ENCODE assay signal across 16 mouse cellular contexts in the genomic region with DNA sequence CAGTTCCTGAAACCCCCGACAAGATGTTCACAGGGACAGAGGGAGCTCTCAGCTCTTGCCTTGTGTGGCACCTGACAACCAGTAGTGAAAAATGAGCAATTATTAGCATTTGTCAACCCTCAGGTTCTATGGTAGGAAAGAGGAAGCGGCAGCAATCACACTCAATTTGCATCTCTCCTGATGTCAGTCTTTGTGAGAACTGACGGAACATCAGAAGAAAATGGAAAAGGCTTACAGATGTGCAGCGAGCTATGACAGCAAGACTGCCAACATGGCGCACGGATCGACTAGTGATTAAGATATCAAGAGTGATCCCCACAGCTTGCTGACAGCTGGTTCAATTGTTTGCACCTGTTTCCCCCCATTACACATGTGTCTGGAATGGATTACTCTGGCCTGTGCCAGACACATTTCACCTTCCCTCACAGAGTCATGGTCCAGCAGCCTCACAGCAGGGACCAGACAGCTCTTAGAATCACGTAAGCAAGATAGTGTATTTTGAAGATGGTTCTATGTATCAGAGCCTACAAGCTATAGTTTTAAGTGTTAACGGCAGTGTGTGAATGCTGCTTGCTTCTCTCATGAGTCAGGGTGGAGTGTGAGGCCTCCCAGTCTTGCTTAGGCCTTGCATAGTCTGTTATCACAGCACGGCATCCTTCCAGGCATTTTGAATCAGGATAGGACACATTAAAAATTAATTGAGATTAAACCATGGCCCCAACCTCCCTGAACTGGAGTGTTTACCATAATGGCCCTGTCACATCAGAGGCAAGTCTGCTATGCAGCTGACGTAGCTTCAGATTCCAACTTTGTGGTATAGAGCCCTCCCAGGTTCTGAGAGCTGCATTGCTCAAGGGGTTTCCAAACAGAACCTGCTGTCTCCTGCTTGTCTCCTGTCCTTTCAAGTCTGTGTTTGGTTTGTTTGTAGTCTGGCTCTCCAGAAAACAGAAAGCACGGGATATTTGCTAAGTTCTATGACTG.
DNase-seq lines count a peak whose midpoint lies in the region; ATAC-seq and TF ChIP-seq lines count a peak whose summit lies in the region.
"Had no signal": no experiment of that assay in that cellular context is flagged by ENCODE, and none has a peak within 500 bp of the region (broad histone marks: within the 10 kb centered on the region; RNA-seq: fewer than 3 reads in every experiment).

No protein-coding gene starts in this region.

- WGBS in forebrain, postnatal 0 days: 66% methylated on average over 12 of the region's 12 CpGs
- 48% methylated on average over 12 of the region's 12 CpGs for WGBS in limb, embryonic 12.5 days

- H3K27ac ChIP-seq in forebrain, postnatal 0 days (ENCODE audit: low read depth, low read length): no peak overlapping the region
- no peak overlapping the region for H3K27ac ChIP-seq in limb, embryonic 12.5 days
- H3K27ac ChIP-seq: embryonic facial prominence, embryonic 13.5 days; liver, embryonic 13.5 days; stomach, postnatal 0 days had no signal

- DNase-seq in embryo, embryonic 10.5 days (ENCODE audit: low spot score): peak; percentile 59
- no peak for DNase-seq in forebrain, postnatal 0 days
- no peak for DNase-seq in frontal cortex, postnatal 25 days (ENCODE audit: low spot score in 2 of 2)
- no peak for DNase-seq in lung, adult 18-20 months
- no peak for DNase-seq in adrenal gland, postnatal 14 days
- DNase-seq in right cerebral cortex, postnatal 36 days (ENCODE audit: low spot score in 2 of 2): no peak
- DNase-seq: adrenal gland, postnatal 36 days; cerebellum, adult 11-12 months; kidney, postnatal 10 days; liver, embryonic 13.5 days had no signal

- no peaks in the 10 kb centered on the region for H3K27me3 ChIP-seq in forebrain, postnatal 0 days (ENCODE audit: insufficient read depth, low read length)
- H3K27me3 ChIP-seq in limb, embryonic 12.5 days: peaks cover 14% of the 10 kb centered on the region
- H3K27me3 ChIP-seq in myocyte (ENCODE audit: control insufficient read depth, insufficient read depth, insufficient read length): no peaks in the 10 kb centered on the region
- H3K27me3 ChIP-seq: embryonic facial prominence, embryonic 13.5 days; heart, embryonic 12.5 days; liver, embryonic 13.5 days had no signal

- TF ChIP-seq POLR2A in myocyte (IDR thresholded peaks at IDR 0.05; ENCODE audit: insufficient read length, low read depth): no peak

- no peaks in the 10 kb centered on the region for H3K9me3 ChIP-seq in forebrain, postnatal 0 days (ENCODE audit: low read length)
- no peaks in the 10 kb centered on the region for H3K9me3 ChIP-seq in limb, embryonic 12.5 days
- H3K9me3 ChIP-seq: embryonic facial prominence, embryonic 13.5 days; heart, embryonic 12.5 days; liver, embryonic 13.5 days had no signal

- no peak overlapping the region for H3K9ac ChIP-seq in forebrain, postnatal 0 days
- no peak overlapping the region for H3K9ac ChIP-seq in limb, embryonic 12.5 days (replicated peaks)
- H3K9ac ChIP-seq: embryonic facial prominence, embryonic 13.5 days; heart, embryonic 12.5 days; liver, embryonic 13.5 days had no signal

- no peaks in the 10 kb centered on the region for H3K4me1 ChIP-seq in forebrain, postnatal 0 days (ENCODE audit: insufficient read depth)
- 0 out of 2 replicates have a peak, but pooled peaks cover 15% of the 10 kb centered on the region for H3K4me1 ChIP-seq in limb, embryonic 12.5 days (replicated peaks)
- H3K4me1 ChIP-seq: heart, embryonic 12.5 days; liver, embryonic 13.5 days had no signal

- no peaks in the 10 kb centered on the region for H3K79me2 ChIP-seq in myocyte (ENCODE audit: control insufficient read depth, insufficient read depth)

- ATAC-seq in forebrain, postnatal 0 days: peak; percentile 50; the same call in 1 of the 2 replicates
- peak; percentile 71; the same call in 1 of the 2 replicates for ATAC-seq in limb, embryonic 12.5 days (ENCODE audit: insufficient number of reproducible peaks, insufficient read depth, low FRiP score, low TSS enrichment, low read depth)
- ATAC-seq: inflammation-experienced regulatory T-cells, adult 6 months had no signal

- no peak overlapping the region for H3K4me3 ChIP-seq in forebrain, postnatal 0 days (ENCODE audit: low read depth, low read length)
- H3K4me3 ChIP-seq in limb, embryonic 12.5 days (replicated peaks): no peak overlapping the region
- H3K4me3 ChIP-seq in myocyte: no peak overlapping the region
- H3K4me3 ChIP-seq: embryonic facial prominence, embryonic 13.5 days; heart, embryonic 12.5 days; liver, embryonic 13.5 days had no signal

- no peak overlapping the region for H3ac ChIP-seq in myocyte (ENCODE audit: control insufficient read depth, insufficient read length)

- TF ChIP-seq CTCF in forebrain, postnatal 0 days (IDR thresholded peaks at IDR 0.05; ENCODE audit: low read depth): no peak

- no peak overlapping the region for H3K4me2 ChIP-seq in forebrain, postnatal 0 days (ENCODE audit: low read depth)
- H3K4me2 ChIP-seq in limb, embryonic 12.5 days: no peak overlapping the region
- H3K4me2 ChIP-seq in myocyte (ENCODE audit: low read depth): no peak overlapping the region
- H3K4me2 ChIP-seq: embryonic facial prominence, embryonic 13.5 days; heart, embryonic 12.5 days; liver, embryonic 13.5 days had no signal

- no peaks in the 10 kb centered on the region for H3K36me3 ChIP-seq in forebrain, postnatal 0 days (ENCODE audit: insufficient read depth)
- no peaks in the 10 kb centered on the region for H3K36me3 ChIP-seq in limb, embryonic 12.5 days
- H3K36me3 ChIP-seq in myocyte (ENCODE audit: control insufficient read depth, insufficient read depth): no peaks in the 10 kb centered on the region
- H3K36me3 ChIP-seq: embryonic facial prominence, embryonic 13.5 days; heart, embryonic 12.5 days; liver, embryonic 13.5 days had no signal

TF ChIP-seq in myocyte, 11 proteins besides CTCF, POLR2A, EP300 and RAD21:
- TF ChIP-seq MYOD1 (IDR thresholded peaks at IDR 0.05; ENCODE audit: control insufficient read depth in 1 of 3, insufficient read length in 2 of 3, low read depth in 2 of 3): peak in 2 of 3 experiments; percentile 7 to 14
- no peak for TF ChIP-seq MYOG (IDR thresholded peaks at IDR 0.05; ENCODE audit: control insufficient read depth in 1 of 3, insufficient read depth in 1 of 3, insufficient read length in 2 of 3, low read depth in 2 of 3)
- no peak for TF ChIP-seq REST (IDR thresholded peaks at IDR 0.05; ENCODE audit: insufficient read depth, insufficient read length)
- TF ChIP-seq SRF (IDR thresholded peaks at IDR 0.05; ENCODE audit: control insufficient read depth, insufficient read length, low read depth): no peak
- TF ChIP-seq POLR2AphosphoS2 (IDR thresholded peaks at IDR 0.05; ENCODE audit: insufficient read length, low read depth): no peak
- TF ChIP-seq CEBPB (IDR thresholded peaks at IDR 0.05; ENCODE audit: insufficient read depth, poor library complexity, severe bottlenecking): no peak
